Mouse (Mus musculus): ENCODE measurements at regions not wholly inside any gene's neighbourhood (a gene's known extent, or its start where the extent isn't known, plus 50 kb on each side); places are given as distances from the start of the nearest gene placed in this dataset.

DNA sequence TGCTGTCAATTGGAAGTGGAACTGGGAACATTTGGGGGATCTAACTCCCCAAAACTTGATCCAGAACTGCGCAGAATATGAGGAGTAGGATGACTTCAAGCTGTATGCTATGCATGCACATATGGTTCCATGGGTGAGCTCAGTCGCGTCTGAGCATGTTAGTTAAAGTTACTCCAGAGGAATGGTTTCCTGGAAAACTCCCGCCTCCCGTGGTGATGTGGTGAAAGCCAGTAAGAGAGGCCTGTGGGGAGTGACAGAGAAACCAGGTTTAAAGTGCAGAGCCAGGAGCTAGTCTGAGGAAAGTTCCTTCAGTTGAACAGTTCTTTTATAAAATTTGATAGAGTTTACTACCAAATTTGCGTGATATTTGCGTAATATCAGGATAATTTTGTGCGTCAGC is 73.1 kb upstream of the Haao start:
- 72% methylated on average over 8 of the region's 8 CpGs for WGBS
- Histone ChIP-seq H3K36me3 (ENCODE audit: control insufficient read depth, insufficient read depth, low read length) (no peaks in the 10 kb centered on the region), H3K9me3 (replicated peaks; ENCODE audit: control insufficient read depth, low read length) (no peaks in the 10 kb centered on the region), H3K27me3 (ENCODE audit: control insufficient read depth, insufficient read depth, low read length) (no peaks in the 10 kb centered on the region), H3K4me3 (replicated peaks; ENCODE audit: low read length) (no peak overlapping the region), H3K4me2 (ENCODE audit: low read depth, low read length) (no peak overlapping the region), H3K27ac (ENCODE audit: low read length) (no peak overlapping the region), H3K4me1 (ENCODE audit: control insufficient read depth, insufficient read depth, low read length) (peaks cover 18% of the 10 kb centered on the region), H3K9ac (ENCODE audit: low read length) (no peak overlapping the region)
- no peak for ATAC-seq (ENCODE audit: insufficient read depth, low FRiP score)

DNA sequence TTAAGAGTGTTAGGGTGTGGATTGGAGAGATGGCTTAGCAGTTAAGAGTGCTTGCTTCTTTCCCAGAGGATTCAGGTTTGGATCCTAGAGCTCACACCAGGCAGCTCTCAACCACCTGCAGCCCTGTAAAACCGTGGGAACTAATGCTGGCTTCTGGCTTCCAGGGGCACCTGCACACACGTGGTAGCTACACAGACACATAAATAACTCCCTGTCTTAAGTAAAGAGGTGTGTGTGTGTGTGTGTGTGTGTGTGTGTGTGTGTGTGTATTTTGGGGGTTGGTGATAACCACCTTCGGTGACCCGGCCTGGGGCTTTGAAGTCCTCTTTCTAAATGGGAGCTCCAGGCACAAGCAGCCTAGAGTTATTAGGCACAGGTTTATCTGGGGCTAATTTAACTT is 72.5 kb upstream of the Haao start:
- H3K4me3 ChIP-seq (replicated peaks; ENCODE audit: low read length): no peak overlapping the region
- H3K27me3 ChIP-seq (ENCODE audit: control insufficient read depth, insufficient read depth, low read length): no peaks in the 10 kb centered on the region
- H3K27ac ChIP-seq (ENCODE audit: low read length): no peak overlapping the region
- H3K4me1 ChIP-seq (ENCODE audit: control insufficient read depth, insufficient read depth, low read length): peaks cover 22% of the 10 kb centered on the region
- no peaks in the 10 kb centered on the region for H3K9me3 ChIP-seq (replicated peaks; ENCODE audit: control insufficient read depth, low read length)
- H3K9ac ChIP-seq (ENCODE audit: low read length): no peak overlapping the region
- H3K36me3 ChIP-seq (ENCODE audit: control insufficient read depth, insufficient read depth, low read length): no peaks in the 10 kb centered on the region
- H3K4me2 ChIP-seq (ENCODE audit: low read depth, low read length): no peak overlapping the region
- WGBS: 49% methylated on average over 4 of the region's 4 CpGs
- no peak for ATAC-seq (ENCODE audit: insufficient read depth, low FRiP score)

DNA sequence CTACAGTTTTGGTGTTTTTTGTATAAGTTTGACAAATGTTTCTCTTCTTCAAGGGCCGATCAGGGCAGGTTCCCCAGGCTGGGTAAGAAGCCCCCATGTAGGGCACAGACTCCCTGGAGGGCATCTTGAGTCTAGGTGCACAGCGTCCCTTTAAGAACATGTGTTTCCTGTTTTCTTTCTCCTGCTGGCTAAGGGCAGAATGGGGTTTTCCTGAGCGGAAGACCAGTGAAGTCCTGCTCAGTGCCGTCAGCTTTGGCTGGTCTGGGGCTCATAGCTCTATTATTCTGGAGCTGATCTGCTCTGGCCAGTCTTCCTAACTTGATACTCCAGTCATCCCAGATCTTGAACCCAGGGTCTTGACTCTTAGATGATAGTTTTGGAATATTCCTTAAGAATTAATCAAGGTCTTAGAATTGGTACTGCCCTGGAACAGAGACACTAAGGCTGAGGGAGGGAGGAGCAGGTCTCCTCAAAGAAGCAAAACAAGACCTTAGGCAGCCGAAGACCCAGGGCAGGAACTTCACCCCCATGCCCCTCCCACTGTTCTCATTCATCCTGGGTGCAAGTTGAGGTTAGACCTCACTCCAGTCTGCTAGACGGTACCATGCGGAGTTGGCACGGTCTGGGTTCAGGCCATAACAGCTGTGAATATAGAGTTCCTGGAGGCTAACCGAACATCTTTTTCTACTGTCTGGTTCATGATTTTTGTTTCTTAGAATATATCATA is 70.8 kb upstream of the Haao start:
- Histone ChIP-seq H3K4me2 (ENCODE audit: low read depth, low read length) (no peak overlapping the region), H3K36me3 (ENCODE audit: control insufficient read depth, insufficient read depth, low read length) (no peaks in the 10 kb centered on the region), H3K4me3 (replicated peaks; ENCODE audit: low read length) (no peak overlapping the region), H3K27me3 (ENCODE audit: control insufficient read depth, insufficient read depth, low read length) (no peaks in the 10 kb centered on the region), H3K9me3 (replicated peaks; ENCODE audit: control insufficient read depth, low read length) (no peaks in the 10 kb centered on the region), H3K9ac (ENCODE audit: low read length) (no peak overlapping the region), H3K27ac (ENCODE audit: low read length) (no peak overlapping the region), H3K4me1 (ENCODE audit: control insufficient read depth, insufficient read depth, low read length) (peaks cover 27% of the 10 kb centered on the region)
- no peak for ATAC-seq (ENCODE audit: insufficient read depth, low FRiP score)
- 69% methylated on average over 9 of the region's 9 CpGs for WGBS

DNA sequence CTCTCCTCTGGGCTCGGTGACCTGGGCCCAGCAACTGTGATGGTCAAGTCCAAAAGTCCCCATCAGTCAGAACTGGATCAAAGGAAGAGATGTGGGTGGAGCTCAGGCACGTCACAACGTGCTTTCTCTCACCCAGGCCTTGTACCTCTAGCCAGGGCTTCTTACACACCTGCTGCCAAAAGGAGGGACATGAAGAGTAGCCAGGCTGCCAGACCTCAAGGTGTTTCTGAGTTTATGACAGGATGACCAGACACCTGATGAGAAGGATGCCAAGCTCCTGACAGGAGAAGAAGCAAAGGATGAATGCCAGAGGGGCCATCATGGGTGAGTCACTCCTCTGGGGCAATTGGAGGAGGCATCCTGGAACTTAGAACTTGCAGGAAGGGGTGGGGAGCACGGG is 70.0 kb upstream of the Haao start:
- Histone ChIP-seq H3K9ac (ENCODE audit: low read length) (no peak overlapping the region), H3K4me2 (ENCODE audit: low read depth, low read length) (no peak overlapping the region), H3K4me3 (replicated peaks; ENCODE audit: low read length) (no peak overlapping the region), H3K27me3 (ENCODE audit: control insufficient read depth, insufficient read depth, low read length) (no peaks in the 10 kb centered on the region), H3K4me1 (ENCODE audit: control insufficient read depth, insufficient read depth, low read length) (peaks cover 32% of the 10 kb centered on the region), H3K27ac (ENCODE audit: low read length) (peak overlapping the region; percentile 91), H3K36me3 (ENCODE audit: control insufficient read depth, insufficient read depth, low read length) (no peaks in the 10 kb centered on the region), H3K9me3 (replicated peaks; ENCODE audit: control insufficient read depth, low read length) (no peaks in the 10 kb centered on the region)
- no peak for ATAC-seq (ENCODE audit: insufficient read depth, low FRiP score)
- 57% methylated on average over 4 of the region's 4 CpGs for WGBS

DNA sequence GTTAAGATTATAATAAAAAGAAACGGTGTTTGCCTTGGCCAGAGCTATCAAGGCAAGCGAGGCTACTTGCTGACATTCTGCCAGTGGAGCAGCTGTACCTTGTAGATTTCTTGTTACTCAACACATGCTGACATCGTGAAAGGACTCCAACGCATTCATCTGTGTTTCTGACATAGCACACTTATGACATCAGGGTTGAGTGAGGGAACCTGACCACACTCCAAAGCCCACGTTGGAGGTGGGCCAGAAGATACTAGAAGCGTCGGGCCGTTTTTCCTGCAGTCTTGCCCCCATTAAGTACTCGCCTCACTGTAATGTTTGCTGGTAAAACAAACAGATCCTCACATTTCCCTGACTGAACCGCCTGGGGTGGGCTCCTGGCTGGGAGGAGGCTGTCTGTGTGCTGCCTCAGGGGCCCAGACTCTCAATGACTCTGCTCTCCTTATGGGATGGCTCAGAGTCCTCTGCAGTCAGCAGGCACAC is 69.0 kb upstream of the Haao start:
- peak overlapping the region; percentile 61 for H3K9ac ChIP-seq (ENCODE audit: low read length)
- peak; percentile 86 for ATAC-seq (ENCODE audit: insufficient read depth, low FRiP score)
- H3K27me3 ChIP-seq (ENCODE audit: control insufficient read depth, insufficient read depth, low read length): no peaks in the 10 kb centered on the region
- peak overlapping the region; percentile 91 for H3K27ac ChIP-seq (ENCODE audit: low read length)
- H3K4me1 ChIP-seq (ENCODE audit: control insufficient read depth, insufficient read depth, low read length): peaks cover 35% of the 10 kb centered on the region
- no peaks in the 10 kb centered on the region for H3K36me3 ChIP-seq (ENCODE audit: control insufficient read depth, insufficient read depth, low read length)
- H3K9me3 ChIP-seq (replicated peaks; ENCODE audit: control insufficient read depth, low read length): no peaks in the 10 kb centered on the region
- WGBS: 6% methylated on average over 10 of the region's 10 CpGs
- no peak overlapping the region for H3K4me3 ChIP-seq (replicated peaks; ENCODE audit: low read length)
- peak overlapping the region; percentile 25; the same call in 1 of the 2 replicates for H3K4me2 ChIP-seq (ENCODE audit: low read depth, low read length)

DNA sequence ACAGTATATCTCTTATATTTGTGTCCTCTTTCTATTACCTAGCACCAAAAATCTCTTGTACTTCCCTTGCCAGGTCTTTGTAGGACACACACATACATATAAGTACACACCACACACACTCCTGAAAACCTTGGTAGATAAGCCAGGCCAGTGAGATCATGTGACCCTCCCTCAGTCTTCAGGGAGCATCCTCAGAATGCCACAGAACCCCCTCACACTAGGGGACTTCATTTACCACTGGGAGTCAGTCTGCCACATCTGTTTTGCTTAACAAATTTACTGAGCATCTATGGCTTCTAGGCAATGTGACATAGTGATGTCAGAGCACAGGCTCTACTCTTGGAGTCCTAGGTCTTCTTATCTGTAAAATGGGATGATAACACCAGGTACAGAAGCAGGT is 67.3 kb upstream of the Haao start:
- no peak for ATAC-seq (ENCODE audit: insufficient read depth, low FRiP score)
- Histone ChIP-seq H3K4me2 (ENCODE audit: low read depth, low read length) (no peak overlapping the region), H3K9me3 (replicated peaks; ENCODE audit: control insufficient read depth, low read length) (no peaks in the 10 kb centered on the region), H3K9ac (ENCODE audit: low read length) (no peak overlapping the region), H3K27ac (ENCODE audit: low read length) (no peak overlapping the region; the same call in 1 of the 2 replicates), H3K27me3 (ENCODE audit: control insufficient read depth, insufficient read depth, low read length) (no peaks in the 10 kb centered on the region), H3K4me1 (ENCODE audit: control insufficient read depth, insufficient read depth, low read length) (peaks cover 35% of the 10 kb centered on the region), H3K36me3 (ENCODE audit: control insufficient read depth, insufficient read depth, low read length) (no peaks in the 10 kb centered on the region), H3K4me3 (replicated peaks; ENCODE audit: low read length) (no peak overlapping the region)

DNA sequence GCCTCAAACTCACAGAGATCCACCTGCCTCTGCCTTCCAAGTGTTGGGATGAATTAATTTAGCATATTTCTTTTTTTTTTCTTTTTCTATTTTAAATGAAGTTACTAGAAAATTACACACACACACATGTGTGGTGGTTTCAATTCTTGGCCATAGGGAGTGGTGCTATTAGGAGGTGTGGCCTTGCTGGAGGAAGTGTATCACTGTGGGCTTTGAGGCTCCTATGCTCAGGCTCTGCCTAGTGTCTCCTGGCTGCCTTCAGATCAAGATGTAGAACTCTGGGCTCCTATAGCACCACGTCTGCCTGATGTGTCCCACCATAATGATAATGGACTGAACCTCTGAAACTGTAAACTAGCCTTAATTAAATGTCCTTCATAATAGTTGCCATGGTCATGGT is 66.8 kb upstream of the Haao start:
- H3K36me3 ChIP-seq (ENCODE audit: control insufficient read depth, insufficient read depth, low read length): no peaks in the 10 kb centered on the region
- H3K27me3 ChIP-seq (ENCODE audit: control insufficient read depth, insufficient read depth, low read length): no peaks in the 10 kb centered on the region
- no peak overlapping the region for H3K4me2 ChIP-seq (ENCODE audit: low read depth, low read length)
- 0 out of 2 replicates have a peak overlapping the region, but pooled peaks have one; percentile 63 for H3K27ac ChIP-seq (ENCODE audit: low read length)
- no peak overlapping the region for H3K9ac ChIP-seq (ENCODE audit: low read length)
- peaks cover 35% of the 10 kb centered on the region for H3K4me1 ChIP-seq (ENCODE audit: control insufficient read depth, insufficient read depth, low read length)
- no peak for ATAC-seq (ENCODE audit: insufficient read depth, low FRiP score)
- 73% methylated on average over 1 of the region's 1 CpGs for WGBS
- H3K9me3 ChIP-seq (replicated peaks; ENCODE audit: control insufficient read depth, low read length): no peaks in the 10 kb centered on the region
- H3K4me3 ChIP-seq (replicated peaks; ENCODE audit: low read length): no peak overlapping the region

DNA sequence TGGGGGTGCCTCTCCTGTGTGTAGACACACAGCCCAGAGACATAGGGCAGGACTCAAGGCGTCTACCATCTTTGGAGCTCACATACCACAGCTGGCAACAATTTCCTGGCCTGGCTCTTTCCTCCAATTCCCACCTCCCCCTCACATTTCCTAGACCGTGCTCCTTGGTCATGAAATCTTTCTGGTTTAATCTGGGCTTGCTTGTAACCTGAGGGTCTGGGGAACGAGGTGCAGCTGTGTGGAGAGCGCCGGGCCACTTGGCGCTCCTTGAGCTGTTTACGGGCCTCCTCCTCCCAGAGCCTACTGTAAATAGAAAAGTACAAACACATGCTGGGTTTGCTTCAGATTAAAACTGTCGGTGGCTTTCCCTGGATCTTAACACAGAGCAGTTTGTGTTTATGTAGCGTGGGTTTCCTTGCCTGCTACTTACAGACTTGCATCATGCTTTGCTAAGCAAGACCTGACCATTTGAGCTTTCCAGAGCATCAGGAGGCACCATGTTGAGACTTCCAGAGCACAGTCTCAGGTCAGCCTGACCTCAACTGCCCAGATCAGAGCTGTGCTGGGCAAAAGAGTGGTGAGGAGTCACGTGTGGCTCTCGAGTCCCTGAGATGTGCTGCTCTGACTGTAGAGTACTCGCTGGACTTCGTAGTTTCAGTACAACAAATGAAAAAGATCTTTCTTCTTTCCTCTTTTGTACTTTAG is 66.1 kb upstream of the Haao start:
- Histone ChIP-seq H3K4me3 (replicated peaks; ENCODE audit: low read length) (no peak overlapping the region), H3K27me3 (ENCODE audit: control insufficient read depth, insufficient read depth, low read length) (no peaks in the 10 kb centered on the region), H3K27ac (ENCODE audit: low read length) (peak overlapping the region; percentile 63), H3K4me1 (ENCODE audit: control insufficient read depth, insufficient read depth, low read length) (peaks cover 35% of the 10 kb centered on the region), H3K9me3 (replicated peaks; ENCODE audit: control insufficient read depth, low read length) (no peaks in the 10 kb centered on the region), H3K36me3 (ENCODE audit: control insufficient read depth, insufficient read depth, low read length) (no peaks in the 10 kb centered on the region), H3K4me2 (ENCODE audit: low read depth, low read length) (no peak overlapping the region), H3K9ac (ENCODE audit: low read length) (peak overlapping the region; percentile 47; the same call in 1 of the 2 replicates)
- ATAC-seq (ENCODE audit: insufficient read depth, low FRiP score): no peak
- WGBS: 58% methylated on average over 13 of the region's 13 CpGs

DNA sequence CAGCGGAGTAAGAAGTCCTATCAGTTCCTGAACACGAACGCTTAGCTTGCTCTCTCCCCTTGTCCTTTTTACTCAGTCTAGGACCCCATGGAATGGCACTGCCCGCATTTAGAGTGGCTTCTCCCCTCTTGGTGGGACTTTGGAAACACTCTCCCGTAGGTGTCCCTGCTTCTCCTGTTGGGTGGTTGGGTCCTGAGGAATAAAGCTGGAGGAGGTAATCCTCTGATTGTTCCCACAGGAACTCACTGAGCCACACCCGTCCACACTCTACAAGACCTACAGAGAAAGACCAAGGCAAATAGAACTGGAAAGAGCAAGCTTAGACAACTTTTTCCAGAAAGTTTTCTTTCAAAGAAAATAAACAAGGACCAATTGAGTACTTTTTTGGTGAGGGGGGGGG is 64.7 kb upstream of the Haao start:
- Histone ChIP-seq H3K4me2 (ENCODE audit: low read depth, low read length) (no peak overlapping the region), H3K36me3 (ENCODE audit: control insufficient read depth, insufficient read depth, low read length) (no peaks in the 10 kb centered on the region), H3K27ac (ENCODE audit: low read length) (no peak overlapping the region; the same call in 1 of the 2 replicates), H3K27me3 (ENCODE audit: control insufficient read depth, insufficient read depth, low read length) (no peaks in the 10 kb centered on the region), H3K9ac (ENCODE audit: low read length) (no peak overlapping the region), H3K9me3 (replicated peaks; ENCODE audit: control insufficient read depth, low read length) (no peaks in the 10 kb centered on the region), H3K4me3 (replicated peaks; ENCODE audit: low read length) (no peak overlapping the region), H3K4me1 (ENCODE audit: control insufficient read depth, insufficient read depth, low read length) (peaks cover 29% of the 10 kb centered on the region)
- 84% methylated on average over 6 of the region's 6 CpGs for WGBS
- ATAC-seq (ENCODE audit: insufficient read depth, low FRiP score): no peak
